8 mouse cellular contexts compared by ENCODE assay signal in genomic region chr1:132391580-132392022, GRCm38 (mm10). TPM values are rescaled to one million over a fixed set of nuclear protein-coding genes. Genes with fewer than 3 reads are reported as not detected.
DNase-seq lines count a peak whose midpoint lies in the region; ATAC-seq lines count a peak whose summit lies in the region.

No protein-coding gene starts in this region.

- ATAC-seq in forebrain, embryonic 16.5 days = peak; percentile 93
- peak; percentile 96 for ATAC-seq in hindbrain, embryonic 11.5 days (ENCODE audit: low FRiP score)
- ATAC-seq in megakaryocyte progenitor cell, adult 5-6 weeks (replicated peaks; ENCODE audit: poor library complexity) = peak; percentile 40
- ATAC-seq in monocyte, adult 5-6 weeks (replicated peaks; ENCODE audit: insufficient number of reproducible peaks, low FRiP score, low TSS enrichment, poor library complexity, severe bottlenecking) = no peak

- under 1% methylated on average over 36 of the region's 54 CpGs for WGBS in forebrain, embryonic 16.5 days
- 0% methylated on average over 41 of the region's 54 CpGs for WGBS in hindbrain, embryonic 11.5 days

- H3K9ac ChIP-seq in forebrain, embryonic 16.5 days (replicated peaks; ENCODE audit: low read depth, low read length) = peak overlapping the region; percentile 97
- peak overlapping the region; percentile 94 for H3K9ac ChIP-seq in hindbrain, embryonic 11.5 days (ENCODE audit: low read depth, low read length)

- intact Hi-C loops in left cerebral cortex, postnatal 25 days (cut with DNase I) = loop anchor here (1.0 kb wide), 1 partner anchor 27 kb away; no protein-coding TSS in a partner anchor

- peak overlapping the region; percentile 81 for H3K4me3 ChIP-seq in forebrain, embryonic 16.5 days (replicated peaks; ENCODE audit: low read length)
- H3K4me3 ChIP-seq in hindbrain, embryonic 11.5 days (ENCODE audit: low read depth, low read length) = peak overlapping the region; percentile 79

- H3K4me2 ChIP-seq in forebrain, embryonic 16.5 days (ENCODE audit: low read length) = peak overlapping the region; percentile 91
- peak overlapping the region; percentile 90 for H3K4me2 ChIP-seq in hindbrain, embryonic 11.5 days (replicated peaks; ENCODE audit: low read depth, low read length)

- no peaks in the 10 kb centered on the region for H3K36me3 ChIP-seq in forebrain, embryonic 16.5 days (ENCODE audit: control insufficient read depth, insufficient read depth)
- no peaks in the 10 kb centered on the region for H3K36me3 ChIP-seq in hindbrain, embryonic 11.5 days (ENCODE audit: control insufficient read depth, insufficient read depth, low read length)

- peak overlapping the region; percentile 84 for H3K27ac ChIP-seq in forebrain, embryonic 16.5 days (ENCODE audit: low read length)
- peak overlapping the region; percentile 90 for H3K27ac ChIP-seq in hindbrain, embryonic 11.5 days (ENCODE audit: low read depth, low read length)

- peak; percentile 88 for DNase-seq in NIH3T3 (ENCODE audit: low read depth)
- peak; percentile 85 for DNase-seq in cerebellum, adult 8-10 months
- peak; percentile 91 for DNase-seq in hindbrain, embryonic 11.5 days (ENCODE audit: low spot score)
- DNase-seq in left cerebral cortex, postnatal 25 days (ENCODE audit: low spot score in 2 of 2) = peak; percentile 71 to 81
- peak; percentile 56 to 59 for DNase-seq in right cerebral cortex, postnatal 36 days (ENCODE audit: low spot score in 2 of 2)

- no peaks in the 10 kb centered on the region for H3K9me3 ChIP-seq in forebrain, embryonic 16.5 days (ENCODE audit: control insufficient read depth, low read length)
- H3K9me3 ChIP-seq in hindbrain, embryonic 11.5 days (ENCODE audit: control insufficient read depth, low read length) = no peaks in the 10 kb centered on the region

- peaks cover 45% of the 10 kb centered on the region for H3K4me1 ChIP-seq in forebrain, embryonic 16.5 days (replicated peaks; ENCODE audit: control insufficient read depth, insufficient read depth, low read length)
- H3K4me1 ChIP-seq in hindbrain, embryonic 11.5 days (replicated peaks; ENCODE audit: control insufficient read depth, insufficient read depth, low read length) = peaks cover 16% of the 10 kb centered on the region

- H3K27me3 ChIP-seq in forebrain, embryonic 16.5 days (replicated peaks; ENCODE audit: control insufficient read depth, insufficient read depth, low read length) = no peaks in the 10 kb centered on the region
- no peaks in the 10 kb centered on the region for H3K27me3 ChIP-seq in hindbrain, embryonic 11.5 days (ENCODE audit: control insufficient read depth, insufficient read depth, low read length)

RNA-seq across cellular contexts. Expression of gene Tmcc2, which starts 0.5 kb away (rescaled TPM):
- 30.4 and 34.9 TPM in 2 replicates for polyA plus RNA-seq in forebrain, embryonic 16.5 days (2015; fragmentation: Nextera tagmentation; extraction: Ambion mirVana)
- 12.0 and 14.1 TPM in 2 replicates for polyA plus RNA-seq in hindbrain, embryonic 11.5 days (2014; fragmentation: Nextera tagmentation; extraction: Ambion mirVana)
- 100 to 1,000 TPM; 158 to 162 TPM for total RNA-seq in left cerebral cortex, postnatal 25 days (2021)
- total RNA-seq in megakaryocyte progenitor cell, adult 5-6 weeks (2015) = 2.9 and 6.1 TPM in 2 replicates
- 5.5 and 6.0 TPM in 2 replicates for total RNA-seq in megakaryocyte progenitor cell, adult 5-6 weeks (2017)
- 3.8 to 9.4 TPM (median 6.3 TPM) in 3 replicates for total RNA-seq in monocyte, adult 5-6 weeks (2017)

RNA-seq across cellular contexts. Expression of gene Dstyk, which starts 25.8 kb away (rescaled TPM):
- polyA plus RNA-seq in forebrain, embryonic 16.5 days (2015; fragmentation: Nextera tagmentation; extraction: Ambion mirVana) = 12.3 and 13.1 TPM in 2 replicates
- 11.5 and 12.3 TPM in 2 replicates for polyA plus RNA-seq in hindbrain, embryonic 11.5 days (2014; fragmentation: Nextera tagmentation; extraction: Ambion mirVana)
- total RNA-seq in left cerebral cortex, postnatal 25 days (2021) = 10 to 100 TPM; 40.3 to 43.2 TPM
- total RNA-seq in megakaryocyte progenitor cell, adult 5-6 weeks (2015) = 14.2 and 20.1 TPM in 2 replicates
- 16.0 and 22.3 TPM in 2 replicates for total RNA-seq in megakaryocyte progenitor cell, adult 5-6 weeks (2017)
- total RNA-seq in monocyte, adult 5-6 weeks (2017) = 40.6 to 56.0 TPM (median 54.3 TPM) in 3 replicates

Comparison
In these comparisons a context has a peak if more than half of its experiments do, and no peak if none do; other contexts are left out.
1. RNA of gene Tmcc2, which starts 0.5 kb away (total RNA-seq): 158 to 162 TPM in left cerebral cortex, postnatal 25 days; 2.9 to 6.1 TPM in megakaryocyte progenitor cell, adult 5-6 weeks and 3.8 to 9.4 TPM in monocyte, adult 5-6 weeks; every median in the first group is over 10 times any median in the second.
2. Peak in every context shown above with its lines, with median percentiles within 50 percentile points of each other: DNase-seq.